Mouse (Mus musculus): ENCODE measurements around the gene Ssbp4.

Gene Ssbp4

GRCm38 (mm10) chr8:70549412-70550184, 59.1 kb downstream of the Ssbp4 start:
- no peak for DNase-seq

GRCm38 (mm10) chr8:70547762-70548161, 60.9 kb downstream of the Ssbp4 start:
- no peak for DNase-seq

Measured in cerebellum, adult 8-10 months (tissue).